Mouse (Mus musculus) erythroblast, embryonic 14.5 days (primary cell): ENCODE measurements around the gene B830017H08Rik.

ENCODE experiments used
- GATA1 ChIP-seq: IDR thresholded peaks from 2 replicates; pipeline ENCODE4 v1.6.1; 2012; ENCODE audit warnings: low read length, inconsistent platforms, mixed read lengths
- TAL1 ChIP-seq: IDR thresholded peaks from 3 replicates; pipeline ENCODE4 v1.6.1; 2012; ENCODE audit warnings: low read length, inconsistent platforms, mixed read lengths

- TF ChIP-seq GATA1 (no peak), TAL1 (no peak)
Measured at GRCm38 (mm10) chr16:17833681-17834399, 919 bp downstream of the B830017H08Rik start.
